In the genomic region with DNA sequence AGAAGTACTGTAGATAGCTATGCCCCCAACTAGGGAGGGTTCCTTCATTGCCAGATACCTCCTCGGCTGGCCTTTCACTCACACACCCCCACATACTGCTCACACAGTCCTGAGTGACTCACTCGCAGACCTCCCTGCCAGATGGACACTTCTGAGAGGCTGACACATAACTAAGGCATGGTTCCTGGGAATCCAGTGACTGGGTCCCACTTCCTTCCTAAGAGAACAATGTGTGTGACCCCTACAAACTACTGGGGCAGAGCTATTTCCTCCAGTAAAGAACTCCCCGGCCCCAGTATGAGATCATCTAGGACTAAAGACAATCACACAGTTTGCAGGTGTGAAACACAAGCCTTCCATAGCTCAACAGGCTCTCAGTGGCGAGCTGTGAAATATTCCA, we compare ENCODE assay signal across 8 mouse cellular contexts.
DNase-seq lines count a peak whose midpoint lies in the region; ATAC-seq lines count a peak whose summit lies in the region.
"Had no signal": no experiment of that assay in that cellular context is flagged by ENCODE, and none has a peak within 500 bp of the region (broad histone marks: within the 10 kb centered on the region; RNA-seq: fewer than 3 reads in every experiment).

No protein-coding gene starts in this region.

- no peak for ATAC-seq in activated CD4-positive, CD25-positive, alpha-beta regulatory T cell, adult 4 months
- no peak; the same call in 1 of the 2 replicates for ATAC-seq in cerebellum, adult (ENCODE audit: insufficient number of reproducible peaks, low FRiP score, low TSS enrichment)

- peak; percentile 61 for DNase-seq in MN1 (ENCODE audit: low spot score)
- peak; percentile 63 to 68 for DNase-seq in adrenal gland, postnatal 36 days
- peak; percentile 65 for DNase-seq in heart, postnatal 4 days
- DNase-seq in lung, adult 18-20 months, result peak; percentile 78 to 83
- DNase-seq in frontal cortex, postnatal 10 days (ENCODE audit: low spot score in 2 of 2), result no peak
- DNase-seq: right cerebral cortex, postnatal 4 days had no signal

Comparison
In these comparisons a context has a peak if more than half of its experiments do, and no peak if none do; other contexts are left out.
1. DNase-seq: peak in MN1 (single experiment), adrenal gland, postnatal 36 days (2 of 2), heart, postnatal 4 days (single experiment) and lung, adult 18-20 months (2 of 2); none in frontal cortex, postnatal 10 days (0 of 2).